8 mouse cellular contexts compared by ENCODE assay signal in the genomic region with DNA sequence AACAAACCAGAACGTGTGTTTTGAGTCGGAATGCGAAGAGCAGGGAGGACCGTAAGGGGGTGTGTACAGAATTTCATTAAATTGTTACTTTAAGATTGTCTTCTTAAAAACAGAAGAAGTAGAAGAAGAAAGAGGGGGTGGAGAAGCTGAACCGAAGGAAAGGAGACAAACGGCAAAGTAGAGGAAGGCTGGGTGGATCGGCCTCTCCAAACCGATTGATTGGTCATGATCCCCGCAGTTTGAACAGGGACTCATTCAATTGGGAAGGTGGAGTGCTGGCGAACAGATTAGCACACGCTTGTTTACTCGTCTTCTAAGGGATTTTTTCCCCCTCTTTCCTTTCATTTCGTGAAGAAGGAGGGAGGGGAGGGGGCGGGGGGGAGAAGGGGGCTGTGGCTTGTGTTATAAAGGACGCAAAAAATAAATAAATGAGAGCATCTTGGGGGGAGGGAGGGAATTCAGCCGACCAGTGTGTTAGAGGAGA. TPM values are rescaled to one million over a fixed set of nuclear protein-coding genes. Genes with fewer than 3 reads are reported as not detected.
DNase-seq lines count a peak whose midpoint lies in the region; ATAC-seq and TF ChIP-seq lines count a peak whose summit lies in the region.

A gene (plus strand): TSS at position 434 of the 484 bp plus-strand sequence.

- WGBS in hindbrain, embryonic 11.5 days: 0% methylated on average over 15 of the region's 16 CpGs
- WGBS in midbrain, embryonic 14.5 days: under 1% methylated on average over 16 of the region's 16 CpGs

- peak within 1 kb of the TSS; percentile 92 for H3K4me2 ChIP-seq in hindbrain, embryonic 11.5 days (replicated peaks; ENCODE audit: low read depth, low read length)
- H3K4me2 ChIP-seq in midbrain, embryonic 14.5 days (ENCODE audit: low read length): peak within 1 kb of the TSS; percentile 90

- no peaks in the 10 kb centered on the region for H3K9me3 ChIP-seq in hindbrain, embryonic 11.5 days (ENCODE audit: control insufficient read depth, low read length)
- no peaks in the 10 kb centered on the region for H3K9me3 ChIP-seq in midbrain, embryonic 14.5 days (ENCODE audit: control insufficient read depth, low read length)

- no peak for TF ChIP-seq POLR2A in brain, embryonic 14.5 days (IDR thresholded peaks at IDR 0.05; ENCODE audit: borderline replicate concordance, extremely low read depth, insufficient read depth, insufficient read length, poor library complexity, severe bottlenecking)

- no peaks in the 10 kb centered on the region for H3K36me3 ChIP-seq in hindbrain, embryonic 11.5 days (ENCODE audit: control insufficient read depth, insufficient read depth, low read length)
- H3K36me3 ChIP-seq in midbrain, embryonic 14.5 days (ENCODE audit: control insufficient read depth, insufficient read depth, low read length): no peaks in the 10 kb centered on the region

- H3K4me3 ChIP-seq in hindbrain, embryonic 11.5 days (ENCODE audit: low read depth, low read length): peak within 1 kb of the TSS; percentile 48
- H3K4me3 ChIP-seq in midbrain, embryonic 14.5 days (replicated peaks; ENCODE audit: low read depth, low read length): peak within 1 kb of the TSS; percentile 49

- no peaks in the 10 kb centered on the region for H3K4me1 ChIP-seq in hindbrain, embryonic 11.5 days (replicated peaks; ENCODE audit: control insufficient read depth, insufficient read depth, low read length)
- peaks cover 23% of the 10 kb centered on the region for H3K4me1 ChIP-seq in midbrain, embryonic 14.5 days (ENCODE audit: control insufficient read depth, insufficient read depth, low read length)

- H3K9ac ChIP-seq in hindbrain, embryonic 11.5 days (ENCODE audit: low read depth, low read length): peak within 1 kb of the TSS; percentile 44
- peak within 1 kb of the TSS; percentile 63 for H3K9ac ChIP-seq in midbrain, embryonic 14.5 days (replicated peaks; ENCODE audit: low read length)

- H3K27ac ChIP-seq in hindbrain, embryonic 11.5 days (ENCODE audit: low read depth, low read length): no peak within 1 kb of the TSS
- H3K27ac ChIP-seq in midbrain, embryonic 14.5 days (replicated peaks; ENCODE audit: low read depth, low read length): no peak within 1 kb of the TSS

- 0 out of 2 replicates have a peak, but pooled peaks have one; percentile 0 for ATAC-seq in hindbrain, embryonic 11.5 days (ENCODE audit: low FRiP score)
- no peak for ATAC-seq in midbrain, embryonic 14.5 days (ENCODE audit: low FRiP score, low TSS enrichment)

- peak; percentile 20 for DNase-seq in kidney, adult 18-20 months
- no peak for DNase-seq in kidney, adult 11 months
- DNase-seq in brain, embryonic 14.5 days (ENCODE audit: low read depth): peak; percentile 49
- DNase-seq in hindbrain, embryonic 11.5 days (ENCODE audit: low spot score): peak; percentile 52
- peak; percentile 45 for DNase-seq in midbrain, embryonic 14.5 days
- no peak for DNase-seq in right cerebral cortex, postnatal 25 days
- DNase-seq in thymus, postnatal 25 days: no peak
- DNase-seq in adrenal gland, postnatal 4 days (ENCODE audit: low spot score in 2 of 2): no peak

- peaks cover 10% of the 10 kb centered on the region for H3K27me3 ChIP-seq in hindbrain, embryonic 11.5 days (ENCODE audit: control insufficient read depth, insufficient read depth, low read length)
- H3K27me3 ChIP-seq in midbrain, embryonic 14.5 days (ENCODE audit: control insufficient read depth, insufficient read depth, low read length): peaks cover 7% of the 10 kb centered on the region; the same call in 1 of the 2 replicates

- TF ChIP-seq CTCF in brain, embryonic 14.5 days (IDR thresholded peaks at IDR 0.05; ENCODE audit: borderline replicate concordance, extremely low read depth, insufficient read depth, insufficient read length): no peak

RNA-seq across cellular contexts. Expression of the gene that starts here (rescaled TPM):
- polyA plus RNA-seq in brain, embryonic 14.5 days (2012; rRNA removed): 0.49 and 1.0 TPM in 2 replicates
- 0.84 and 1.1 TPM in 2 replicates for polyA plus RNA-seq in hindbrain, embryonic 11.5 days (2014; fragmentation: Nextera tagmentation; extraction: Ambion mirVana)
- 1.00 and 1.2 TPM in 2 replicates for polyA plus RNA-seq in midbrain, embryonic 14.5 days (2014; fragmentation: Nextera tagmentation; extraction: Ambion mirVana)
- 1 to 10 TPM; 1.1 to 2.1 TPM for total RNA-seq in adrenal gland, postnatal 4 days (2021)

Comparison
In these comparisons a context has a peak if more than half of its experiments do, and no peak if none do; other contexts are left out.
1. DNase-seq: peak in kidney, adult 18-20 months (single experiment), brain, embryonic 14.5 days (single experiment), hindbrain, embryonic 11.5 days (single experiment) and midbrain, embryonic 14.5 days (single experiment); none in kidney, adult 11 months (single experiment), right cerebral cortex, postnatal 25 days (single experiment), thymus, postnatal 25 days (single experiment) and adrenal gland, postnatal 4 days (0 of 2).